Mouse (Mus musculus): ENCODE data around the gene Zzef1. TPM values are rescaled to one million over a fixed set of nuclear protein-coding genes. Genes with fewer than 3 reads are reported as not detected.

Zzef1 gene
- 10 to 100 TPM; 19.0 to 21.3 TPM for polyA plus RNA-seq (2017; shearing (Covaris generic))

DNA sequence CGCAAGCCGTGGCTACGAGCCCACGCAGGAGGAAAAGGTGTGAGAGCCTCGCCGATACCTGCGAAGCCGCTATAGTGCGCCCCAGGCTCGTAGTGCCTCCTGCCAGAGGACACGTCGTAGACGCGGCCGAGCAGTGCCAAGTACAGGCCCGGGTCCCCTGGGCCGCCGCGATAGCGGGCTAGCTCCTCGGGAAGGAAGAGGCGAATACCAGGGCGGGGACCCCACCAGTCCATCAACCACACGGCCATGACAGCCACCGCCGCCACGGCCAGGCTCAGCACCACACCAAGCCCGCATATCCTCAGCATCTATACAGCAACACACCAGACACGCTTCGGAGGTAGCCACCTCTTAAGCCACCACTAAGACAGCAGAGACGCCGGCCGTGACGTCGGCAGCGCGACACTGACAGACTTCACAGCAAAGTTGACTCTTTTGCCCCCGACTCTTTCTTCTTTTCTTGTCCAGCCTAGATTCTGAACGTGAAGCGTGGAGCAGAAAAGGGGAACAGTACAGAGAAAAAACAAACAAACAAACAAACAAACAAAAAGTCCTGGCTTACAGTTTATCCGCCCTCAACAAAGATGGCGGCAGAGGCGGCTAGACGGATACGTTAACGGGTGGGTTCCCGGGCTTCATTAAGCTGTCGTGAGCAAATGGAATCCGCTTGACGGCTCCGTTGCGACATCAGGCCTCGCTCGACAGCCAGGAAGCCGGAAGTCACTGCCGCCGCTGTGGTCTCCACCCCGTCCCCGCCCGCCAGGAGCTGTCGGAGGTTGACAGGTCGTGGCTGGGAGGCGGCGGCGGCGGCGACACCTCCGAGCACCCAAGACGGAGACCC, at the start of gene Zzef1, which contains the start of gene Cyb5d2:
Gene Zzef1 (plus strand): TSS at position 772 of the 841 bp plus-strand sequence.
Gene Cyb5d2 (minus strand): TSS at position 688 of the 841 bp plus-strand sequence.

DNA sequence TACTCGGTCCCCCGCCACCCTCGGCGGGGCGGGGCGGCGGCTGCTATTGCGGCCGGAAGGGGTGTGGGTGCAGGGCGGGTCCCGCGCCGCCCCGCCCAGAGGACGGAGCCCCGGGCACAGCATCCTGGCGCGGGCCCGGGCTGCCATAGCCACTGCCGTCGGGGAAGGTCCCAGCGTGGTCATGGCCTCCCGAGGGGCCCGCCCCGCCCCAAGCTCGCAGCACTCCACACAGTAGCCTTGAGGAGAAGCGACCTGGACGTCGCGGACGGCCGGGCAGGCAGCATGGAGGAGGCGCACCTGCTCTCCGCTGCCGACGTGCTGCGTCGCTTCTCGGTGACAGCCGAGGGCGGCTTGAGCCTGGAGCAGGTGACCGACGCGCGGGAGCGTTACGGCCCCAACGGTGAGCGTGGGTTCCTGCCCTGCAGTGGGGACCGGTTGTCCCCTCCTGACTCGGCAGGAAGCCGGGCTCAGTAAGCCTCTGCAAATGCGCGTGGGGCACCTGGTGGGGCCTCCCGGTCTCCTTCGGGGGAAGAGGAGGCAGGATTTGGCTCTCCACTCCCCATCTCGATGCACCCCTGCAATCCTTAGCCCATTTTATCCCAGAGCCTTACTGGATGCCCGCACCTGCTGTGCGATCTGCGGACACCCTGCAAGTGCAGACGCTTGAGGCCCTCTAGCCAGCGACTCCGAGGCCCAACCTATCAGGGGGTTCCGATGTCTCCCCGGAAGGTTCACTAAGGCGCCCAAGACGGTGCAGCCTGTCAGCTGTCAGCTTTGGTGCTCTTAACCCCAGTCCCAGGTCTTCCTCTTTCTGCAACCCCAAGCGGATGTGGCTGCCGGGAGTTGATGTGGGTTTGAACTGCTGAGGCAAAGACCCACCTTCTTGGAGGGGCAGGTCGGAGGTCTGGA, 165.3 kb downstream of the Zzef1 start, which contains the start of gene Atp2a3:
Gene Atp2a3 (plus strand): TSS at position 98 of the 909 bp plus-strand sequence.

Other genes starting within 250 kb of the Zzef1 start
- gene Spns3, start 245.7 kb upstream of the Zzef1 start, polyA plus RNA-seq (2017; shearing (Covaris generic)): under 1 TPM; 0.22 to 0.44 TPM
- 10 to 100 TPM; 56.0 to 71.4 TPM for gene Ube2g1, start 188.9 kb upstream of the Zzef1 start, polyA plus RNA-seq (2017; shearing (Covaris generic))
- gene Ankfy1, start 106.2 kb upstream of the Zzef1 start, polyA plus RNA-seq (2017; shearing (Covaris generic)): 10 to 100 TPM; 30.9 to 49.4 TPM
- 1 to 10 TPM; 5.7 to 8.2 TPM for gene Cyb5d2, start 84 bp upstream of the Zzef1 start, polyA plus RNA-seq (2017; shearing (Covaris generic))
- gene Atp2a3, start 164.9 kb downstream of the Zzef1 start, polyA plus RNA-seq (2017; shearing (Covaris generic)): 100 to 1,000 TPM; 191 to 312 TPM
- under 1 TPM in 1 of 2 experiments, not detected in 1; 0.79 TPM for gene P2rx1, start 202.9 kb downstream of the Zzef1 start, polyA plus RNA-seq (2017; shearing (Covaris generic))
- gene Camkk1, start 222.8 kb downstream of the Zzef1 start, polyA plus RNA-seq (2017; shearing (Covaris generic)): 1 to 10 TPM; 4.3 to 6.2 TPM